Mouse (Mus musculus): ENCODE measurements at regions not wholly inside any gene's neighbourhood (a gene's known extent, or its start where the extent isn't known, plus 50 kb on each side); places are given as distances from the start of the nearest gene placed in this dataset.

DNA sequence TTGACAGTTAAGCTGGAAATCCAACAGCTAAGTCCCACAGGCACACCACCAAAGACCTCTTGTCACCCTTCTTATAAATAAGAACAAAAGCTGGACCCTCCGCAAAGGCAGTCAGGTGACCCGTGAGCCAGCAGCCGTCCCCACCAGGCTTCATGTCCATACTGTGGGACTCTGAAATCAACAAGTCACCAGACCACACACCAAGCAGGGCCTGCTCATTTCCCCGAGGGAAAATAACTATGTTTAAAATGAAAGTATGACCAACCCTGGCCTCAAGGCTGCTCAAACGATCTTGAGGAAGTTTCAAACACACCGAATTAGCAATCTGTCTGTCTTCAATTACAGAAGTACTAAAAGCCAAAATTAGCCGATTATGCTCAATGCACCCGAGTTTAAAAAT, 197.6 kb upstream of the Spdye4c start:
- in situ Hi-C loops (cut with MboI; ENCODE audit: low pct_ligation_motif_present, low pct_unique_long_range_greater_than_20kb, low sequenced_read_pairs) (no loop called here), dilution Hi-C loops (cut with MboI; ENCODE audit: extremely low pct_ligation_motif_present, extremely low pct_unique_long_range_greater_than_20kb, low sequenced_read_pairs) (no loop called here)
- no peak for DNase-seq (ENCODE audit: extremely low read depth)
- Histone ChIP-seq H3K27ac (ENCODE audit: insufficient read depth, low read depth) (peak overlapping the region; percentile 28; the same call in 1 of the 2 replicates), H3K4me2 (ENCODE audit: insufficient read depth, low read depth, poor library complexity, severe bottlenecking) (peak overlapping the region; percentile 99), H3K79me2 (replicated peaks; ENCODE audit: control insufficient read depth, extremely low read depth, insufficient read depth, poor library complexity, severe bottlenecking) (no peaks in the 10 kb centered on the region; the same call in 1 of the 2 replicates), H3K4me1 (ENCODE audit: control insufficient read depth in 1 of 2, insufficient read depth in 2 of 2) (peaks cover 18 to 75% of the 10 kb centered on the region in 2 experiments), H3K4me3 (replicated peaks in 1 of 3; ENCODE audit: low read depth in 2 of 3, low read length in 2 of 3, poor library complexity in 1 of 3) (peak overlapping the region in 2 of 3 experiments; percentile 12 to 42), H3K27me3 (replicated peaks) (no peaks in the 10 kb centered on the region), H3K9me3 (replicated peaks; ENCODE audit: low read length) (no peaks in the 10 kb centered on the region), H3K9ac (ENCODE audit: insufficient read depth, low read depth) (peak overlapping the region; percentile 40), H3K36me3 (replicated peaks in 1 of 2; ENCODE audit: control insufficient read depth in 1 of 2, insufficient read depth in 1 of 2, low read length in 1 of 2) (peaks cover 0 to 7% of the 10 kb centered on the region in 2 experiments)
- no peak for TF ChIP-seq E2F4 (IDR thresholded peaks at IDR 0.05; ENCODE audit: insufficient replicate concordance, low read depth, low read length)
- TF ChIP-seq MEF2A (IDR thresholded peaks at IDR 0.05; ENCODE audit: borderline replicate concordance, low read depth, low read length): peak; percentile 63; the same call in 1 of the 2 replicates
- TF ChIP-seq KAT2A (IDR thresholded peaks at IDR 0.05; ENCODE audit: insufficient replicate concordance, low read length): no peak
- TF ChIP-seq BHLHE40 (IDR thresholded peaks at IDR 0.05; ENCODE audit: low read depth, low read length): peak; percentile 93
- TF ChIP-seq ETS1 (conservative IDR thresholded peaks at IDR 0.05; ENCODE audit: low read depth, low read length): peak; percentile 66
- peak; percentile 34 for TF ChIP-seq EP300 (IDR thresholded peaks at IDR 0.05; ENCODE audit: low read length)
- TF ChIP-seq MAFK (IDR thresholded peaks at IDR 0.05; ENCODE audit: insufficient replicate concordance, low read length): 0 out of 2 replicates have a peak, but pooled peaks have one; percentile 7
- no peak for TF ChIP-seq PAX5 (IDR thresholded peaks at IDR 0.05; ENCODE audit: low read length)

DNA sequence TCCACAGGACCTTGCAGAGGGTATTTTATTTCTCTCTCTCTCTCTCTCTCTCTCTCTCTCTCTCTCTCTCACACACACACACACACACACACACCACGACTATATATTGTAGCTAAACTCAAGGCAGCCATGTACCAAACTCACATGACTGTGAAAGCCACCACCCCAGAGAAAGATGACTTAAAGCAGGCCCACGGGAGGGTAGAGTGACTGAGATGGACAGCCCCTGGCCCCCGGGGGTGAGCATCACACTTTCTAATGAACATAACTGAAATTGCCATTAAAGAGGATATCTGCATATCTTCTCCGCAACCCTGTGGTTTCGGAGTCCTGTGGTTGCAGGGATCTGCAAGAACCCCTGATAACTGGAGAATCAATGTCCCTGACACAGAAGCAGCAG, 197.1 kb upstream of the Spdye4c start:
- no peaks in the 10 kb centered on the region for H3K27me3 ChIP-seq (replicated peaks)
- dilution Hi-C loops (cut with MboI; ENCODE audit: extremely low pct_ligation_motif_present, extremely low pct_unique_long_range_greater_than_20kb, low sequenced_read_pairs): no loop called here
- in situ Hi-C loops (cut with MboI; ENCODE audit: low pct_ligation_motif_present, low pct_unique_long_range_greater_than_20kb, low sequenced_read_pairs): no loop called here
- no peaks in the 10 kb centered on the region for H3K9me3 ChIP-seq (replicated peaks; ENCODE audit: low read length)
- H3K27ac ChIP-seq (ENCODE audit: insufficient read depth, low read depth): no peak overlapping the region
- TF ChIP-seq KAT2A (IDR thresholded peaks at IDR 0.05; ENCODE audit: insufficient replicate concordance, low read length) (no peak), HCFC1 (IDR thresholded peaks at IDR 0.05; ENCODE audit: low read depth, low read length) (peak; percentile 4; the same call in 1 of the 2 replicates), MAFK (IDR thresholded peaks at IDR 0.05; ENCODE audit: insufficient replicate concordance, low read length) (0 out of 2 replicates have a peak, but pooled peaks have one; percentile 4), MXI1 (IDR thresholded peaks at IDR 0.05; ENCODE audit: low read depth, low read length) (0 out of 2 replicates have a peak, but pooled peaks have one; percentile 43), BHLHE40 (IDR thresholded peaks at IDR 0.05; ENCODE audit: low read depth, low read length) (peak; percentile 65; the same call in 1 of the 2 replicates), MYC (IDR thresholded peaks at IDR 0.05; ENCODE audit: low read depth, low read length) (0 out of 2 replicates have a peak, but pooled peaks have one; percentile 7), TCF12 (IDR thresholded peaks at IDR 0.05; ENCODE audit: low read depth, low read length) (0 out of 2 replicates have a peak, but pooled peaks have one; percentile 3), SIN3A (IDR thresholded peaks at IDR 0.05; ENCODE audit: low read length) (0 out of 2 replicates have a peak, but pooled peaks have one; percentile 46), ELF1 (IDR thresholded peaks at IDR 0.05; ENCODE audit: low read depth, low read length) (no peak), IRF4 (IDR thresholded peaks at IDR 0.05; ENCODE audit: low read depth, low read length) (0 out of 2 replicates have a peak, but pooled peaks have one; percentile 10), MAZ (IDR thresholded peaks at IDR 0.05; ENCODE audit: low read depth, low read length) (0 out of 2 replicates have a peak, but pooled peaks have one; percentile 54), EP300 (IDR thresholded peaks at IDR 0.05; ENCODE audit: low read length) (no peak)
- H3K4me1 ChIP-seq (ENCODE audit: control insufficient read depth in 1 of 2, insufficient read depth in 2 of 2): peaks cover 15 to 75% of the 10 kb centered on the region in 2 experiments
- H3K4me3 ChIP-seq (replicated peaks in 1 of 3; ENCODE audit: low read depth in 2 of 3, low read length in 2 of 3, poor library complexity in 1 of 3): peak overlapping the region in 1 of 3 experiments; percentile 12
- no peaks in the 10 kb centered on the region; the same call in 1 of the 2 replicates for H3K79me2 ChIP-seq (replicated peaks; ENCODE audit: control insufficient read depth, extremely low read depth, insufficient read depth, poor library complexity, severe bottlenecking)
- H3K4me2 ChIP-seq (ENCODE audit: insufficient read depth, low read depth, poor library complexity, severe bottlenecking): peak overlapping the region; percentile 99
- H3K9ac ChIP-seq (ENCODE audit: insufficient read depth, low read depth): peak overlapping the region; percentile 40
- peaks cover 0 to 7% of the 10 kb centered on the region in 2 experiments for H3K36me3 ChIP-seq (replicated peaks in 1 of 2; ENCODE audit: control insufficient read depth in 1 of 2, insufficient read depth in 1 of 2, low read length in 1 of 2)
- DNase-seq (ENCODE audit: extremely low read depth): no peak

All from CH12.LX (cell line).